Mouse (Mus musculus) gastrocnemius, postnatal 25 days (tissue): ENCODE results near the gene Ndc80. TPM values are rescaled to one million over a fixed set of nuclear protein-coding genes. Genes with fewer than 3 reads are reported as not detected.
"Not testable (repeated sequence)": the region's sequence is repeated elsewhere in the genome, so short reads cannot be mapped to it uniquely, and the experiment has no call there.

Experiments used
- DNase-seq: peaks from one replicate; pipeline ENCODE4 v3.0.0; 2022
- long read RNA-seq, 2 experiments: library from polyadenylated mRNA; stranded (forward); transcript quantifications; one replicate each; pipeline ENCODE4 v2.0.0; 2021
- total RNA-seq, 2 experiments: library from RNA; stranded (reverse); gene quantifications; 1 replicate in 1 of 2; 2 replicates in 1 of 2; pipeline ENCODE4 v1.2.3; 2021

The Ndc80 gene
- total RNA-seq: 1 to 10 TPM in 1 of 2 experiments, under 1 TPM in 1; 0.31 to 1.1 TPM
- long read RNA-seq, experiment 1: 0 reads
- long read RNA-seq, experiment 2: 0 reads

- DNase-seq: peak; percentile 95
These were observed at the start of gene Ndc80 for GRCm38 (mm10) chr17:71526711-71527564. Gene Ndc80, minus strand, starts transcription at chr17:71526857.

DNA sequence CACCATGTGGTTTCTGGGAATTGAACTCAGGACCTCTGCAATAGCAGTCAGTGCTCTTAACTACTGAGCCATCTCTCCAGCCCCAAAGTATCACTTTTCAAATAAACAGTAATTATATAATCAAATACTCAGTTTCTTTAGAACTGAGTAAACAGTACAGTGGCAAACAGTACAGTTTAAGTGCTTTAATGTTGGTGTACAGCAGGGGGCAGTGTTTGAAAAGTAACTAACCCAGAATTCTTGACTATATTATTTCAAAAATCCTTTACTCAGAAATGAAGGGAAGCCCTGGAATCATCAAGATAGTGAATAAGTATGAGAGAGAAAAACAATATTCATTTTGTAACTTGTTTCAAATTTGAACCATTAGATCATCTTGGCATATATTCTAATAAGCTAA, 35.0 kb upstream of the Ndc80 start:
- DNase-seq: no peak

DNA sequence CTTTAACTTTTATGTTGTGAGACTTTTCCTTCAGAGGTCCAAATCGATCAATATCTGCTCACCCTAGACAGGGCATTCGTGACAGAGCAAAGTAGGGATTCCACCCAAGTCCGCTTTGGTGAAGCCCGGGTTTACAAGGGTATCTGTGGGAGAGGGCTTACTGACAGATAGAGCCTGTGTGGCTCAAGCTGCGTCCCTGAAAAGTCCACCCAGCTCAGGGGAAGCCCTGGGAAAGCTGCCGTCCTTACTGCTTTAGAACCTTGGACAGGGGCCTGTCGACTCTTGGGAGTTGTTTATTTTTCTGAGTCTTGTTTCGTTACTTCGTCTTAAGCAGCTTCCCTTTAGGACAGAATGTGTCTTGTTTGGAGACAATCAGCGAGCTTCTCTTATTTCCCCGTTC, 26.2 kb upstream of the Ndc80 start:
- DNase-seq: no peak

- peak; percentile 86 for DNase-seq
These were observed 25.2 kb upstream of the Ndc80 start, which contains the start of gene Spdya for GRCm38 (mm10) chr17:71551757-71552451. Gene Spdya, plus strand, starts transcription at chr17:71552061.

GRCm38 (mm10) chr17:71551350-71551749, 24.7 kb upstream of the Ndc80 start:
- DNase-seq: no peak

- no peak for DNase-seq
These were observed 21.9 kb upstream of the Ndc80 start for GRCm38 (mm10) chr17:71548586-71548985.

DNA sequence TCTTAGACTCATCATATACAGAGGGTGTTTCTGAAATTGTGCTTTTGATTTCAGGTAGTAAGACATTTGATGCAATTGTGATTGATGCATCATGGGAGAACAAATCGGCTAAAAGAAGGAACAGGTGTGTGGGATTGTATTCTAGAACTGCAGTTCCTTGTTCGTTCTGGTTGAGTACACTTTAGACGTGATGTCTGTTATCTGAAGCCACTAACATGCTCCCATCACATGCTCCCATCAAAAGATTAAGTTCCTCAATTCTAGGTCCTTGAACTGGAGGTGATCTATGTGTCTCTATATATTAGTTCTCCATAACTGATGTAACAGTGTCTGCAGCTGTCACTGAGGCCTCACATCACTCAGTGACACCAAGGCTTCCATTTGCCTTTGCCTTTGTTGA, 10.5 kb upstream of the Ndc80 start:
- no peak for DNase-seq

- DNase-seq: not testable (repeated sequence)
These were observed 8.9 kb upstream of the Ndc80 start for GRCm38 (mm10) chr17:71535595-71535994.

- DNase-seq: no peak
These were observed 1.4 kb upstream of the Ndc80 start for GRCm38 (mm10) chr17:71528042-71528441.

GRCm38 (mm10) chr17:71526302-71526708, 352 bp downstream of the Ndc80 start:
- DNase-seq: peak; percentile 5

GRCm38 (mm10) chr17:71510297-71510696, 16.4 kb downstream of the Ndc80 start:
- DNase-seq: no peak

GRCm38 (mm10) chr17:71506832-71507231, 19.8 kb downstream of the Ndc80 start:
- DNase-seq: no peak

DNA sequence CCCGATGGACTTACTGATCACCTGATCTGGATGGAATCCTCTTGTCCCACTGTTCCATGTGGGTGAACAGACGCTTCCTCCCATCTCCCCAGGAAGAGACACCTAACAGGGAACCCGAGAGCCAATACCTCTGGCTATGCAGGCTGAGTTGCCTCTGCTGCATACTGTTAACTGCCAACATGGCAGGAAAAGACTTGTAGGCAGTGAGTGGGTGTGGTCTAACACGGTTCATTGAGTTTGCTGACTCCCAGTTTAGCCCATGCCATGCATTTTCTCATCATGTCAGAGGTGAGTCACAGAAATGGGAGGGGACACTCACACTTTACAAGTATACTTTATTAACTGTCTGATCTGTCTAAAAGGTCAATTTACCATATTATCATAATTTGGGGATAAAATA, 30.9 kb downstream of the Ndc80 start:
- no peak for DNase-seq

- DNase-seq: no peak
These were observed 35.3 kb downstream of the Ndc80 start for GRCm38 (mm10) chr17:71491332-71491686.

GRCm38 (mm10) chr17:71490666-71491331, 35.9 kb downstream of the Ndc80 start:
- no peak for DNase-seq

- DNase-seq: no peak
These were observed 36.8 kb downstream of the Ndc80 start for GRCm38 (mm10) chr17:71489703-71490461.

DNA sequence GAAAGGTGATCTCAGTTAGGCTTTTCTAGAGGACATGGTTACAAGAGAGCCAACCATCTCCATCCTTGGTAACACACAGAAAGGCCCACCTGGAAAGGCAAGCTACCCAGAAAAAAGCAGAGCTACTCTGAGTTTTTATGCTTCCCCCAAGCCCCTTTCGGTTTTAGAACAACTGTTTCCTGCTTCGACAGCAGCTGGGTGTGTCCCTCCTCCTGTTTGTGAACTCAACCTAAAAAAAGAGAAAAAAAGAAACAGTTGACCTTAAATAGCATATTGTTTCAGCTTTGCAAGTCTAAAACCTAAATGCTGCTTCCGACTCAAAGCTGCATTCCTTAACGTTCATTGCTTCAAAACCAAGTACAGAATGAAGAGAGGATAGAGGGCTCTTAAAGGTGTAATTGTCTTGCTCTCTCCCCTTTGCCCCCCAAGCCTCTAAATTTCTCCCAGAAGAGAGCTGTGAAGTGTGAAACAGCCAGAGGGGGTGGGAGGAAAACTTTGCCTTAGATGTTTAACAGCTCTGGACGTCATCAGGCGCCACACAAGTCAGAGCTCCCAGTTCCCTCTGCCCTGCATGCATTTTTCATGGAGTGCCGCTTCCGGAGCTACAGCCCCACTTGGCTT, 40.3 kb downstream of the Ndc80 start:
- DNase-seq: peak; percentile 11

DNA sequence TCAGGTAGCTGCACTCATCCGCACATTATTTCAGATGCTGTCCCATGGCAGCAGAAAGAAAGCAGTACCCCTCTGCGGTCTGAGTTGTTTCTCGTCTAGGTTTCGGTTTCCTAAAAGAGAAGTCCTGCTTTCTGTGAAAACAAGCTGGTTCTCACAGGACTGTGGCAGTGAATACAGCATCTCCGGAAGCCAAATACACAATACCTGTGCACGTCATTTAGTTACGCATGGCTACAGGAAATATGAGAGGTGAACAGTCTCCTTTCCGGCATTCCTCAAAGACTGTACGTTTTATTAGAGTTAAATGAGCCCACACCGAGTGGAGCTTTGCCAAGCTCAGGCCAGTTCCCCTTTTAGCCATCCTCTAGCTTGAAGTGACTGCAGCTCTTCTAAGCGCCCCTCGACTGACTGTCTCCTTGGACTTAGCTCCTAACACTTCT, 40.8 kb downstream of the Ndc80 start:
- DNase-seq: no peak

- no peak for DNase-seq
These were observed 41.9 kb downstream of the Ndc80 start for GRCm38 (mm10) chr17:71484711-71485110.

- no peak for DNase-seq
These were observed 43.1 kb downstream of the Ndc80 start for GRCm38 (mm10) chr17:71483418-71484060.

DNA sequence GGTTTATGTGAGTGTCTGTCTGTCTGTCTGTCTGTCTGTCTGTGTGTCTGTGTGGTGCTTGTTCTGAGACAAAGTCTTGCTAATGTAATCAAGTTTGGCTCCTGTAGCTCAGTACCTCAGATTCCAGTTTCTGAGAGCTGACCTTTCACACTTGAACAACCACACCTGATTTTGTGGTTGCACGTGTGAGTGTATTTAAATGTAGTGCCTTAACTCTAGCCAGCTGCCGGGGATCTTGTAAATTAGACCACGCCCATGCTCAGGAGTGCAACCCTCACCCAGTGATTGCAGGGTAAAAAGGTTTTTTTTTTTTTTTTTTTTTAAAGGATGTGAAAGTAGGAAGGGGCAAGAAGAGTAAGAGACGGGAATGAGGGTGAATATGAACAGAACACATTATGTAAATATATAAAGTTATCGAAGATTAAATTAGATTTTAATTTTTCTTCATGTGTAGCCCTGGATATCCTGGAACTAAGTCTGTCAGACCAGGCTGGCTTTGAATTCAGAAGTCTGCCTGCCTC, 47.2 kb downstream of the Ndc80 start:
- DNase-seq: no peak
